Mouse (Mus musculus) cerebellum, adult 2 months (tissue): ENCODE results near the gene Prss12.

ENCODE experiments used
- CTCF ChIP-seq: fragments of 200-500 bp; IDR thresholded peaks from 2 replicates; pipeline ENCODE4 v1.5.1; 2011; ENCODE audit warnings: low read depth, mild to moderate bottlenecking, control low read depth, low read length, moderate library complexity, borderline replicate concordance; ENCODE audit not compliant: insufficient read depth
- POLR2A ChIP-seq: fragments of 200-500 bp; IDR thresholded peaks from 2 replicates; pipeline ENCODE4 v1.6.1; 2011; ENCODE audit warnings: low read length, control low read depth, borderline replicate concordance; ENCODE audit not compliant: insufficient read depth

GRCm38 (mm10) chr3:123495088-123495487, 48.4 kb downstream of the Prss12 start:
- TF ChIP-seq CTCF (no peak), POLR2A (no peak)
